Mouse (Mus musculus) bone marrow macrophage, adult 2 months (primary cell): Measurements from ENCODE around the gene Ranbp3l. TPM values are rescaled to one million over a fixed set of nuclear protein-coding genes. Genes with fewer than 3 reads are reported as not detected.
A peak's percentile ranks its signal among the peaks of the same experiment; 100 is the strongest.

Source experiments
- H3K27ac ChIP-seq: 2 replicates; pipeline ENCODE4 v1.5.1; 2012; ENCODE audit warnings: low read depth, low read length; ENCODE audit not compliant: insufficient read depth
- H3K4me1 ChIP-seq: 2 replicates; pipeline ENCODE4 v1.6.1; 2012; ENCODE audit warnings: low read length; ENCODE audit not compliant: control insufficient read depth, insufficient read depth
- H3K4me3 ChIP-seq: 2 replicates; pipeline ENCODE4 v1.5.1; 2012; ENCODE audit warnings: mild to moderate bottlenecking, low read length, moderate library complexity; ENCODE audit not compliant: insufficient read depth
- CTCF ChIP-seq: IDR thresholded peaks from 2 replicates; pipeline ENCODE4 v1.5.1; 2012; ENCODE audit warnings: low read depth, mild to moderate bottlenecking, low read length, moderate library complexity
- POLR2A ChIP-seq: IDR thresholded peaks from 2 replicates; pipeline ENCODE4 v1.6.1; 2012; ENCODE audit warnings: mild to moderate bottlenecking, low read depth, low read length, borderline replicate concordance
- polyA plus RNA-seq: library from polyadenylated mRNA; stranded (reverse); fragments of >200 nt; gene quantifications from 2 replicates; pipeline ENCODE4 v1.2.4, GENCODE M21; 2012; ENCODE audit not compliant: missing spikeins, insufficient read depth, insufficient read length

Ranbp3l gene
- polyA plus RNA-seq, 1 experiment, result not detected

DNA sequence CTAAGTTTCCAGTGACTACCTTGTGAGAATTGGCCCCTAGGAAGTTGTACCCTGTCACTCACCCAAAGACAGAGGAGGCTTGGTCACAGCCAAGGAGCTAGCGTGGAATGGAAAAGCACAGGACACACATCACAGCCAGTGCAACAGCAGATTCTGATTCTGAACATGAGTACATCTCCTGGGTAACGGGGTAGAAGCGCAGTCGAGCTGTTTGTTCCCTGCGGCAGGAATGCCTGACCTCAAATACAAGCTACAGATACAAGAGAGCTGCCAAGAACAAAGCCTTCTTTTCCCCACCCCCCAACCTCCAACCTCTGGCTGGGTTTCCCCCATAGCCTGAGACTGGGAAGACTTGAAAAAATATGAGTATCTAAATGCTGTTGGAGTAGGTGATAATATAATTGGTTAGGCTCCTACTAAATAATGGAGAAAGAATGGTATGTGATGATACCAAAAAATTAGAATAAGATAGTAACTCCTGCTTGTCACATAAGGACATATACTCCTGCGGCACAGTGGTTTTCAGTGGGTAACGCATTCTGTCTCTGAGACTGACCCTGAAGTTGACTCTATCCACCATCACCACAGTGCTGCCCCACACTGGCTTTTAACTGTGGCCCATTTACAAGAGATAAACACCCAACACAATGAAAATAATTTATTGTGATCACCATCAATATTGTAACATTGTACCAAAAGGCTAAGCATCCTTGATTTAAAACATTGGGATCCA, 93.6 kb downstream of the Ranbp3l start:
- H3K27ac ChIP-seq, result no peak overlapping the region
- TF ChIP-seq CTCF (no peak), POLR2A (no peak)
- no peaks in the 10 kb centered on the region for H3K4me1 ChIP-seq
- no peak overlapping the region for H3K4me3 ChIP-seq

DNA sequence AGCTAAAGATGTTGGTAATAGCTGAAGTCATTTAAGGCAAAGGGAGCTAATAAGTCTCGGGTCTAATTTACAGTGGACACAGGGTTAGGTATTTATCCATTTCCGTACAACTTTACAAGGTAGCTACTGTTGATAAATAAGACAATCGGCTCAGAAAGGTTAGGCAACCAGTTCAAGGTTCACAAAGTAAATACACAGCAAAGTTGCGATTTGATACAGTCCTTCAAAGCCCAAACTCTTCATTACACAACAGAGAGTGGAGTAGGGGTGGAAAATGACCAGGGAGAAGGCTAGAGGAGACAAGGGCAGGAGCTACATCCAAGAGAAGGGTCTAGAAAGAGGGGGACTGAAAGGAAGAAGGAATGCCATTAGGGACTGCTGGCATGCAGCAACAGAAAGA, 101.1 kb downstream of the Ranbp3l start:
- no peak overlapping the region for H3K27ac ChIP-seq

DNA sequence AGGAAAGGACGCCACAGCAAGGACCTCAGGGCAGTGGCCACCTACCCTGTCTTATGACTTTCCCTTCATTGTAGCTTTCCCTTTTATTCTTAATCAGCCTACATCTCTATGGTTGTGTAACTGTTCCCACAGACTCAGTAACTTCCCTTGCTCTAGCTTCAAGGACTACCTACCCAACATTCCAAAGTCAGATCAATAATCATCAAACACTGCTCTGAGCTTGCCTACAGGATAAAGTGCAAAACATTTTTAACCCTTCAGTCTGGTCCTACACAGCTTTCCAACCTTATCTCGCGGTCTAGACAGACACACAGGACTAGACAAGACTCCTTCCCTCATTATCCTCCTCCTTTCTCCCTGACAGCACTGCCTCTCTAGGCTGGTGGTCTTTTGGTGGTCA, 102.6 kb downstream of the Ranbp3l start:
- TF ChIP-seq CTCF, result no peak
- no peak for TF ChIP-seq POLR2A
- Histone ChIP-seq H3K4me3 (peak overlapping the region; percentile 70), H3K4me1 (peaks cover 20% of the 10 kb centered on the region), H3K27ac (peak overlapping the region; percentile 57)

More for the DNA sequence above, 101.1 kb downstream of the Ranbp3l start:
- TF ChIP-seq CTCF (no peak), POLR2A (no peak)
- H3K4me1 ChIP-seq, result peaks cover 9% of the 10 kb centered on the region
- no peak overlapping the region for H3K4me3 ChIP-seq

DNA sequence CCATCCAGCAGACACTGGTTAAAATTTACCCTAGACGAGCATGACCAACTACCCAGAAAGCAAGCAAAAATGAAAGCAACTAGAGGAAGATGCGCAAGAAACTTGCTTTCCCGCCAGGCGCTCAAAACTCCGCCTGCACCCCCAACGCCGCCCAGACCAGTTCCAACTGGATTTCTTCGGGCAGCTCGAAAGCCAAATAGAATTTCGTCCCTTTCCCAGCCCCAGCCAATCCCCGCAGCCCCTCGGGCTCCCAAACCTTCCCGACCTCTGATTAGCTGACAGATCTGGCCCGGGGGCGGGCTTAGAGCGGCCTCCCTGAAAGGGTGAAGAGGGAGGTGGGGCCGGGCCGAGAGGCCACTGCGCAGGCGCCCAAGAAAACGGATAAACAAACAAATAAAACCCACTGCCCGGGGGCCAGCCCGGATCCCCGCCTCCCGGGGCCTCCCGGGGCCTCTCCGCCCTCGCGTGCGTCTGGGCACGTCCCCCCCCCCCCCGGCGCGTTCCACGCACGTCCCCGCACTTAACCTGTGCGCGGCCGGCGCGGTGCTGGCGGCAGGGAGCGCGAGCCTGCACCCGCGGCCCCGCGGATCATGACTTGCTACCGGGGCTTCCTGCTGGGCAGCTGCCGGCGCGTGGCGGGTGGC, 103.3 kb downstream of the Ranbp3l start, which contains the start of gene Nadk2:
Gene Nadk2, plus strand, starts transcription at position 349 of the 644 bp plus-strand sequence.
- peak within 1 kb of the TSS; percentile 70 for H3K4me3 ChIP-seq
- no peak for TF ChIP-seq POLR2A
- TF ChIP-seq CTCF, result no peak
- peak within 1 kb of the TSS; percentile 62 for H3K27ac ChIP-seq
- H3K4me1 ChIP-seq, result peaks cover 25% of the 10 kb centered on the region

DNA sequence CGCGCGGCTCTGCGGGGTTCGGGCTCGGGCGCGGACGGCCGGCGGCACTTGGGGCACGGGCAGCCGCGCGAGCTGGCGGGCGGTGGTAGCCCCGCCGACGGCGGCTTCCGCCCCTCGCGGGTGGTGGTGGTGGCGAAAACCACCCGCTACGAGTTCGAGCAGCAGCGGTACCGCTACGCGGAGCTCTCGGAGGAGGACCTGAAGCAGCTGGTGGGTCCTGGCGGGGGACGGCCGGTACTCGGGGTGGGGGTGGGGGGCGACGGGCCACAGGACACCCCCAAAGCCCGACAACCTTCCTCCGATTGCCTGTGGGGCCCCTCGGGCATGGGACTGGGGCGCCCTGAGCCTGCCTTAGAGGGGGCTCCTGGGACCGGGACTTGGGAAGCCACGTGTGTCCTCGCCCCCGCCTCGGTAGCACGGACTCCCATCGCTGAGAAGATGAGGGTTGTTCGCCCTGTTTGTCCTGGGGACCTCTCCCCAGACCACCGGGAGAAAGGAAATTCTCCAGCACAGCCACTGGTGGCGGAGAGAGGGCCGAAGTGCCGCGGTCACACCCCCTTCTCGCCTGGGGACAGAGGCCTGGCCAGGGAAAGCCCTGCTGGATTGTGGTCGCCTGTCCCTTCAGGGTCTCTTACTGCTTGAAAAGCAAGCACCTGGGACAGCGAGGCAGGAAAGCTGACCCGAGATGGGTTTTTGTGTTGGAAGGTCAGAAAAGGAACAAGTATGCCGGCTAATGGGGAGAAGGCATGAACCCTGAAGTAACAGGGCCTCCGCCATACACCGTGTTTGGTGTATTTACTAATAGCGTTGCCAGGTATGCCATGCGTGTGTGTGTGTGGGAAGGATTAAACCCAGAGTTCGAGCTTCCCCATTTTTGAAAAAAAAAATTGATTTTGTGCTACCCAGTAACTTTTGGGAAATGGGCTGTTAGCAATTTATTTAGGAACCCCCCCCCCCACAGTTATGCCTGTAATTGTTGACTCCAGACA, 104.1 kb downstream of the Ranbp3l start:
- no peak for TF ChIP-seq POLR2A
- TF ChIP-seq CTCF, result no peak
- H3K4me1 ChIP-seq, result peaks cover 25% of the 10 kb centered on the region
- peak overlapping the region; percentile 62 for H3K27ac ChIP-seq
- peak overlapping the region; percentile 66 for H3K4me3 ChIP-seq

DNA sequence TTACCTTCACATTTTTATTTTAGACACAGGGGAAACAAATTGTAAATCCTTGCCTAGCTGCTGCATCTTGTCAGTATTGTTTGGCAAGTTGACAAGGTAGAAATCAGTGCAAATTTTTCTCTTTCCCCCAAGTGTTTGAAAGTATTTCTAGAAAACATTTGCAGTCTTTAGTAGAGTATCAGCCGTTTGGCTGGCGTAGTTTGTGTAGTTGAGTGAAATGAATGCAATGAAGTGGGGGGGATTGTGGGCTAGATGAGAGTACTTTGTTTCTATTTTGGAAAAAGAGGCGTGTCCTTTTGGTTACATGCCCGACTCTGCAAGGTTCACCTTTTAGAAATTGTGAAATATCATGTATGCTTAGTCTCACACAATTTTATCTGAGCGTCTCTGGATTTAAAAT, 104.9 kb downstream of the Ranbp3l start:
- peak overlapping the region; percentile 30 for H3K4me3 ChIP-seq
- H3K27ac ChIP-seq, result no peak overlapping the region
- TF ChIP-seq CTCF, result no peak
- no peak for TF ChIP-seq POLR2A
- peaks cover 25% of the 10 kb centered on the region for H3K4me1 ChIP-seq

DNA sequence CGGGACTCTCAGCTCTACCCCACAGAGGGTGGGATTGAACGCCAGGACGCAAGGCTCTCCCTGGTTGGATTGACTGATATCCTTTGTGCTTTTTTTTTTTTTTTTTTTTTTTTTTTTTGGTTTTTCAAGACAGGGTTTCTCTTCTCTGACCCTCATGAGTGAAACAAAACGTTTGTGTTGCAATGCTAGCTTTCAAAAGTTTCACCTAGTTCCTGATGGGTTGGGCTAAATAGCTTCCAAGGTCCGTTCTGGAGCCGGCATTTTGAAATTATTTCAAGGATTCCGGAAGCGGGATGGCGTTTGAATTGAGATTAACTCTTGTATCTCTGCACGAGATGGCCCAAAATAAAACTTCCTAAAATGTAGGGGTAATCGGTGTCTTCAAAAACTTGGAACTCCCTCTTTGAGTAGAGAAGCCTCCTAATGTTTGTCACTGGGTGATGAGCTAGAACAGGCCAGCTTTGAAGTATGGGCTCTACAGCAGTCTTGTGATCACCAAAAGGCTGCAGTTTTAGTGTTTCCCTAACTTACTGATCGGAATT, 105.4 kb downstream of the Ranbp3l start:
- no peak overlapping the region for H3K27ac ChIP-seq
- TF ChIP-seq CTCF (no peak), POLR2A (no peak)
- H3K4me1 ChIP-seq, result peaks cover 25% of the 10 kb centered on the region
- H3K4me3 ChIP-seq, result peak overlapping the region; percentile 30

DNA sequence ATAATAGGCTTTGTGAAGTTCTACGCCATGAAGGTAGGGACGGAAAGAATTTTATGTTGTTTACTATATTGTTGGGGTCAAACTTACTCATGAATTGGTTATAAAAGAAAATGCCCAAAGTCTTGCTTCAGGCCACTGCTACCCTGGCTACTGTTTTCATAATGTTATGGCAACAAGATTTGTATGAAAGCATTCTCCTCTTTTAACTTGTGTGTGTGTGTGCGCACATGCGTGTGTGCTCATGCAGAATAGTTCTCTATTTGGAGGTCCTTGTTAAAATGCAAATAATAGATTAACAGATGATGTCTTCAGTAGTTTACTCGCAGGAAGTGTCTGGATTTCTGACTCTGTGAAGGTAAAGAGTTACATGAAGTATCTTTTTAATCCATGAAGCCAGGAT, 105.9 kb downstream of the Ranbp3l start:
- Histone ChIP-seq H3K4me1 (peaks cover 25% of the 10 kb centered on the region), H3K4me3 (no peak overlapping the region), H3K27ac (no peak overlapping the region)
- TF ChIP-seq CTCF (no peak), POLR2A (no peak)

DNA sequence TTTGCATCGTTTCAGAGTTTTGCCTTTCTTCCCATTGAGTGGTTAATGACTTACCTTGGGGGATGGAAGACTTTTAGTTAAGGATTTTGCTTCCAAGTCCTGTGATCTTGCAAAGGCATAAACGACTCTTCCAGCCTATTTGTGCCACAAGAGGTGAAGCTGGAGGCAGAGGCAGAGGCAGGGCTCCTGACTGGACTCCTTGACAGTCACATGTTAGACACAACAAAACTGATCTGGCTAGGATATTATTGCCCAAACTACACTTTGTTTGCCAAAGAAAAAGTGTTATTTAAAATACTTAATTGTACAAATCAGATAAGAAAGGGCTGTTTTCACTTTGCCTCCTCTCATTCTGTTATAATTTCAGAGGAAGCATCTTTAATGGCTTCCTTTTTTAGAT, 106.4 kb downstream of the Ranbp3l start:
- TF ChIP-seq CTCF (no peak), POLR2A (no peak)
- Histone ChIP-seq H3K4me1 (peaks cover 30% of the 10 kb centered on the region), H3K27ac (no peak overlapping the region), H3K4me3 (no peak overlapping the region)
